Mouse (Mus musculus) bone marrow macrophage, adult 2 months (primary cell): ENCODE results near the gene Gm43738.

Experiments
- CTCF ChIP-seq: IDR thresholded peaks from 2 replicates; pipeline ENCODE4 v1.5.1; 2012; ENCODE audit warnings: low read depth, mild to moderate bottlenecking, low read length, moderate library complexity
- POLR2A ChIP-seq: IDR thresholded peaks from 2 replicates; pipeline ENCODE4 v1.6.1; 2012; ENCODE audit warnings: mild to moderate bottlenecking, low read depth, low read length, borderline replicate concordance

DNA sequence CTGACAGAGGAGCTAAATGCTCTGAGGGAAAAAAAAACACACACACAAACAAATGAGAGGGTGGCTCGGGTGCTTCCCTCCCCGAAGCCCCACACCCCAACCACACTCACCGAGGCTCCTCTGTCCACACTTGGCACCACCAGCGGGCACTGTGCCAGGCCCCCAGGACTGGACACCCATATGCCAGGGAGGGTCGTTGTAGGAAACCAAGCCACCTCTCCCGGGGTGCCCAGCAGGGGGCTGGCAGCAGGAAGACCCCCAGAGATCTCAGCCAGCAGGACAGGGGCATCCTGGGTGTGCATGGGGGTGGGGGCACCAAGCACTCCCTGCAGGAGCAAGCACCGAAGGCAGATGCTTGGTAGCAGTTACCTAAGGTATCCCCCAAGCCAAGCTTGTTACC, at the start of gene Gm43738:
- TF ChIP-seq CTCF, result no peak
- TF ChIP-seq POLR2A, result no peak
